Mouse (Mus musculus) CH12.LX (cell line): ENCODE measurements at regions not wholly inside any gene's neighbourhood (a gene's known extent, or its start where the extent isn't known, plus 50 kb on each side); places are given as distances from the start of the nearest gene placed in this dataset.

Source experiments
- DNase-seq: peaks from one replicate; pipeline ENCODE4 v3.0.0-alpha.2; 2013; ENCODE audit errors: extremely low read depth
- H3K27ac ChIP-seq: 2 replicates; pipeline ENCODE4 v1.5.1; 2012; ENCODE audit warnings: low read depth, mild to moderate bottlenecking, control low read depth, moderate library complexity; ENCODE audit not compliant: insufficient read depth
- H3K27me3 ChIP-seq: replicated peaks from 2 replicates; pipeline ENCODE3; 2012; ENCODE audit warnings: inconsistent platforms
- H3K36me3 ChIP-seq, 2 experiments: replicated peaks in 1 of 2; 2 replicates each; pipeline versions ENCODE3 to v1.6.1; 2012; ENCODE audit warnings: inconsistent platforms in 1 of 2, low read length in 1 of 2, mild to moderate bottlenecking in 1 of 2, mixed read lengths in 1 of 2, moderate library complexity in 1 of 2; ENCODE audit not compliant: control insufficient read depth in 1 of 2, insufficient read depth in 1 of 2
- H3K4me1 ChIP-seq, 2 experiments: 2 replicates each; pipeline ENCODE4 v1.6.1; 2012; ENCODE audit warnings: inconsistent platforms in 1 of 2, moderate library complexity in 1 of 2; ENCODE audit not compliant: insufficient read depth in 2 of 2, control insufficient read depth in 1 of 2
- H3K4me2 ChIP-seq: 2 replicates; pipeline ENCODE4 v1.6.1; 2012; ENCODE audit warnings: low read depth, mild to moderate bottlenecking, control low read depth; ENCODE audit not compliant: poor library complexity, insufficient read depth, severe bottlenecking
- H3K4me3 ChIP-seq, 3 experiments: fragments of 150-350 bp in 1 of 3; sonication (generic) in 1 of 3; replicated peaks in 1 of 3; 2 replicates each; pipeline versions ENCODE3 to v1.5.1; 2011 to 2012; ENCODE audit warnings: low read depth in 2 of 3, low read length in 2 of 3, mild to moderate bottlenecking in 2 of 3, moderate library complexity in 2 of 3, control low read depth in 1 of 3, improper control_type of control experiment in 1 of 3, inconsistent platforms in 1 of 3, mixed read lengths in 1 of 3; ENCODE audit not compliant: poor library complexity in 1 of 3
- H3K79me2 ChIP-seq: replicated peaks from 2 replicates; pipeline ENCODE4 v1.6.1; 2012; ENCODE audit warnings: mild to moderate bottlenecking, moderate library complexity; ENCODE audit not compliant: control insufficient read depth, poor library complexity, insufficient read depth, severe bottlenecking; ENCODE audit errors: extremely low read depth
- H3K9ac ChIP-seq: 2 replicates; pipeline ENCODE4 v1.6.1; 2012; ENCODE audit warnings: low read depth, mild to moderate bottlenecking, control low read depth, moderate library complexity; ENCODE audit not compliant: insufficient read depth
- H3K9me3 ChIP-seq: replicated peaks from 2 replicates; pipeline ENCODE3; 2012; ENCODE audit warnings: low read length, inconsistent platforms, mixed read lengths
- BHLHE40 ChIP-seq: IDR thresholded peaks from 2 replicates; pipeline ENCODE4 v1.6.1; 2011; ENCODE audit warnings: mild to moderate bottlenecking, low read depth, low read length, improper control_type of control experiment
- CHD2 ChIP-seq: IDR thresholded peaks from 2 replicates; pipeline ENCODE4 v1.6.1; 2011; ENCODE audit warnings: low read length, improper control_type of control experiment
- CTCF ChIP-seq, 2 experiments: IDR thresholded peaks in 1 of 2; conservative IDR thresholded peaks in 1 of 2; 2 replicates each; pipeline ENCODE4 v1.5.1; 2011 to 2012; ENCODE audit warnings: low read depth in 2 of 2, low read length in 2 of 2, improper control_type of control experiment in 1 of 2, inconsistent platforms in 1 of 2, mild to moderate bottlenecking in 1 of 2, moderate library complexity in 1 of 2
- EP300 ChIP-seq: IDR thresholded peaks from 2 replicates; pipeline ENCODE4 v1.6.1; 2011; ENCODE audit warnings: low read length, improper control_type of control experiment
- ETS1 ChIP-seq: conservative IDR thresholded peaks from 2 replicates; pipeline ENCODE4 v1.6.1; 2012; ENCODE audit warnings: low read depth, mild to moderate bottlenecking, inconsistent platforms, low read length, improper control_type of control experiment, moderate library complexity
- MAFK ChIP-seq: IDR thresholded peaks from 2 replicates; pipeline ENCODE4 v1.6.1; 2011; ENCODE audit warnings: low read length, improper control_type of control experiment; ENCODE audit not compliant: insufficient replicate concordance
- MEF2A ChIP-seq: IDR thresholded peaks from 2 replicates; pipeline ENCODE4 v1.6.1; 2014; ENCODE audit warnings: low read depth, mild to moderate bottlenecking, inconsistent platforms, low read length, improper control_type of control experiment, borderline replicate concordance
- MYC ChIP-seq: IDR thresholded peaks from 2 replicates; pipeline ENCODE4 v1.6.1; 2011; ENCODE audit warnings: low read depth, mild to moderate bottlenecking, improper control_type of control experiment, low read length
- NELFE ChIP-seq: IDR thresholded peaks from 2 replicates; pipeline ENCODE4 v1.6.1; 2011; ENCODE audit warnings: low read depth, low read length, improper control_type of control experiment
- PAX5 ChIP-seq: IDR thresholded peaks from 2 replicates; pipeline ENCODE4 v1.6.1; 2012; ENCODE audit warnings: low read length, inconsistent platforms, mixed read lengths
- POLR2A ChIP-seq: IDR thresholded peaks from 2 replicates; pipeline ENCODE4 v1.6.1; 2011; ENCODE audit warnings: low read depth, mild to moderate bottlenecking, improper control_type of control experiment, low read length
- RCOR1 ChIP-seq: conservative IDR thresholded peaks from 2 replicates; pipeline ENCODE4 v1.6.1; 2012; ENCODE audit warnings: low read depth, mild to moderate bottlenecking, inconsistent platforms, low read length, improper control_type of control experiment
- TBP ChIP-seq: conservative IDR thresholded peaks from 2 replicates; pipeline ENCODE4 v1.6.1; 2011; ENCODE audit warnings: low read depth, low read length, improper control_type of control experiment
- USF1 ChIP-seq: IDR thresholded peaks from 2 replicates; pipeline ENCODE4 v1.6.1; 2014; ENCODE audit warnings: low read depth, mild to moderate bottlenecking, inconsistent platforms, low read length, improper control_type of control experiment
- ZC3H11A ChIP-seq: IDR thresholded peaks from 2 replicates; pipeline ENCODE4 v1.6.1; 2012; ENCODE audit warnings: low read depth, mild to moderate bottlenecking, inconsistent platforms, low read length, improper control_type of control experiment
- ZMIZ1 ChIP-seq: IDR thresholded peaks from 2 replicates; pipeline ENCODE4 v1.6.1; 2012; ENCODE audit warnings: low read depth, mild to moderate bottlenecking, inconsistent platforms, low read length, improper control_type of control experiment
- dilution Hi-C: fragments of 300-500 bp; cut with MboI; formaldehyde crosslinking; loops from 2 replicates; pipeline ENCODE4 v1.14.3; 2020; ENCODE audit warnings: low sequenced_read_pairs; ENCODE audit not compliant: extremely low pct_unique_long_range_greater_than_20kb, extremely low pct_ligation_motif_present
- in situ Hi-C: fragments of 300-500 bp; cut with MboI; formaldehyde crosslinking; loops from 3 replicates; pipeline ENCODE4 v1.14.3; 2019; ENCODE audit warnings: low sequenced_read_pairs, low pct_ligation_motif_present, low pct_unique_long_range_greater_than_20kb, mixed read lengths

- dilution Hi-C loops = no loop called here
- in situ Hi-C loops = no loop called here
- TF ChIP-seq BHLHE40 (0 out of 2 replicates have a peak, but pooled peaks have one; percentile 10), ZC3H11A (no peak)
Measured at GRCm38 (mm10) chr6:6459006-6459917, 119.2 kb downstream of the Sem1 start.

GRCm38 (mm10) chr6:6457726-6458125 is 120.7 kb downstream of the Sem1 start:
- no peak overlapping the region for H3K4me2 ChIP-seq
- no peak overlapping the region for H3K4me3 ChIP-seq
- no peak overlapping the region for H3K27ac ChIP-seq
- no peaks in the 10 kb centered on the region for H3K36me3 ChIP-seq
- TF ChIP-seq ETS1 (no peak), EP300 (no peak), POLR2A (no peak), MAFK (no peak), PAX5 (no peak), MEF2A (no peak), MYC (no peak), CTCF (conservative IDR thresholded peaks at IDR 0.05 in 1 of 2, IDR thresholded peaks at IDR 0.05 in 1 of 2; ENCODE audit: low read depth in 2 of 2, low read length in 2 of 2) (no peak), CHD2 (no peak), TBP (no peak), USF1 (no peak), RCOR1 (no peak), ZMIZ1 (no peak), ZC3H11A (no peak), NELFE (no peak)
- H3K27me3 ChIP-seq = no peaks in the 10 kb centered on the region
- H3K9ac ChIP-seq = no peak overlapping the region
- in situ Hi-C loops = no loop called here
- dilution Hi-C loops = no loop called here
- no peaks in the 10 kb centered on the region for H3K9me3 ChIP-seq
- no peak for DNase-seq
- no peaks in the 10 kb centered on the region for H3K79me2 ChIP-seq
- no peaks in the 10 kb centered on the region for H3K4me1 ChIP-seq

More at GRCm38 (mm10) chr6:6459006-6459917, 119.2 kb downstream of the Sem1 start:
- Histone ChIP-seq H3K79me2 (no peaks in the 10 kb centered on the region), H3K4me1 (peaks cover 0 to 8% of the 10 kb centered on the region in 2 experiments; a peak in 2 of 4 replicates), H3K27me3 (no peaks in the 10 kb centered on the region), H3K36me3 (no peaks in the 10 kb centered on the region), H3K4me2 (no peak overlapping the region), H3K9me3 (no peaks in the 10 kb centered on the region), H3K9ac (no peak overlapping the region), H3K4me3 (no peak overlapping the region), H3K27ac (no peak overlapping the region)
- DNase-seq = no peak
